Mouse (Mus musculus) liver, adult (tissue): ENCODE measurements around the gene Gtf2a2.

Source experiments
- GATA4 ChIP-seq: IDR thresholded peaks from 2 replicates; pipeline ENCODE4 v1.6.1; 2014; ENCODE audit warnings: mild to moderate bottlenecking, low read length; ENCODE audit not compliant: insufficient replicate concordance

Gtf2a2 gene

GRCm38 (mm10) chr9:70010781-70011473 lies 1.4 kb upstream of the Gtf2a2 start:
- no peak for TF ChIP-seq GATA4

- no peak for TF ChIP-seq GATA4
Measured at GRCm38 (mm10) chr9:70011537-70012407, 578 bp upstream of the Gtf2a2 start.

GRCm38 (mm10) chr9:70015632-70016031 lies 3.3 kb downstream of the Gtf2a2 start:
- TF ChIP-seq GATA4: no peak

- TF ChIP-seq GATA4: no peak
Measured at GRCm38 (mm10) chr9:70018879-70019278, 6.5 kb downstream of the Gtf2a2 start.

- TF ChIP-seq GATA4: no peak
Measured at GRCm38 (mm10) chr9:70021610-70022009, 9.3 kb downstream of the Gtf2a2 start.

- peak; percentile 97 for TF ChIP-seq GATA4
Measured at GRCm38 (mm10) chr9:70022083-70022482, 9.7 kb downstream of the Gtf2a2 start.

GRCm38 (mm10) chr9:70024648-70025047 lies 12.3 kb downstream of the Gtf2a2 start:
- no peak for TF ChIP-seq GATA4

- no peak for TF ChIP-seq GATA4
Measured at GRCm38 (mm10) chr9:70025365-70026012, 13.1 kb downstream of the Gtf2a2 start.

GRCm38 (mm10) chr9:70032167-70032566 lies 19.8 kb downstream of the Gtf2a2 start:
- TF ChIP-seq GATA4: no peak

GRCm38 (mm10) chr9:70033056-70033455 lies 20.7 kb downstream of the Gtf2a2 start:
- TF ChIP-seq GATA4: no peak

GRCm38 (mm10) chr9:70034702-70035101 lies 22.4 kb downstream of the Gtf2a2 start:
- no peak for TF ChIP-seq GATA4

GRCm38 (mm10) chr9:70036646-70037045 lies 24.3 kb downstream of the Gtf2a2 start:
- TF ChIP-seq GATA4: no peak

- no peak for TF ChIP-seq GATA4
Measured at GRCm38 (mm10) chr9:70037988-70038387, 25.6 kb downstream of the Gtf2a2 start, which contains the start of gene Gcnt3. TSS of gene Gcnt3 (minus strand) at chr9:70038088.

GRCm38 (mm10) chr9:70039597-70040385 lies 27.4 kb downstream of the Gtf2a2 start:
- TF ChIP-seq GATA4: no peak

GRCm38 (mm10) chr9:70040570-70040969 lies 28.2 kb downstream of the Gtf2a2 start:
- TF ChIP-seq GATA4: no peak
